8 mouse cellular contexts compared by ENCODE assay signal in genomic region chr7:16890536-16890935, GRCm38 (mm10). TPM values are rescaled to one million over a fixed set of nuclear protein-coding genes. Genes with fewer than 3 reads are reported as not detected.
A peak's percentile ranks its signal among the peaks of the same experiment; 100 is the strongest.
DNase-seq lines count a peak whose midpoint lies in the region; ATAC-seq lines count a peak whose summit lies in the region.

No protein-coding gene starts in this region.

- peak overlapping the region; percentile 87 for H3K27ac ChIP-seq in embryonic facial prominence, embryonic 10.5 days (replicated peaks)
- peak overlapping the region; percentile 75 for H3K27ac ChIP-seq in hindbrain, embryonic 12.5 days
- no peak overlapping the region for H3K27ac ChIP-seq in liver, embryonic 13.5 days

- H3K4me1 ChIP-seq in embryonic facial prominence, embryonic 10.5 days, result peaks cover 75% of the 10 kb centered on the region
- peaks cover 48% of the 10 kb centered on the region for H3K4me1 ChIP-seq in hindbrain, embryonic 12.5 days
- H3K4me1 ChIP-seq in liver, embryonic 13.5 days (replicated peaks), result peaks cover 27% of the 10 kb centered on the region

- peak overlapping the region; percentile 55; the same call in 1 of the 2 replicates for H3K9ac ChIP-seq in hindbrain, embryonic 12.5 days
- H3K9ac ChIP-seq in liver, embryonic 13.5 days, result no peak overlapping the region

- H3K9me3 ChIP-seq in embryonic facial prominence, embryonic 10.5 days, result peaks cover 12% of the 10 kb centered on the region
- H3K9me3 ChIP-seq in hindbrain, embryonic 12.5 days (replicated peaks), result peaks cover 6% of the 10 kb centered on the region
- H3K9me3 ChIP-seq in liver, embryonic 13.5 days (replicated peaks), result peaks cover 10% of the 10 kb centered on the region

- H3K4me3 ChIP-seq in embryonic facial prominence, embryonic 10.5 days, result peak overlapping the region; percentile 55
- H3K4me3 ChIP-seq in hindbrain, embryonic 12.5 days, result no peak overlapping the region
- no peak overlapping the region for H3K4me3 ChIP-seq in liver, embryonic 13.5 days (replicated peaks)

- DNase-seq in embryo, embryonic 10.5 days (ENCODE audit: low spot score), result peak; percentile 41
- DNase-seq in embryo, embryonic 11 days, result no peak
- DNase-seq in embryonic facial prominence, embryonic 10.5 days (ENCODE audit: low spot score), result peak; percentile 39
- DNase-seq in liver, embryonic 13.5 days, result no peak
- no peak for DNase-seq in thymus, postnatal 25 days
- DNase-seq in right cerebral cortex, postnatal 14 days, result no peak
- DNase-seq in thymus, postnatal 4 days, result no peak

- WGBS in embryonic facial prominence, embryonic 10.5 days, result 26% methylated on average over 6 of the region's 6 CpGs
- 37% methylated on average over 6 of the region's 6 CpGs for WGBS in hindbrain, embryonic 12.5 days
- 46% methylated on average over 6 of the region's 6 CpGs for WGBS in liver, embryonic 13.5 days (ENCODE audit: insufficient replicate concordance)

- peaks cover 80% of the 10 kb centered on the region for H3K27me3 ChIP-seq in embryonic facial prominence, embryonic 10.5 days (replicated peaks; ENCODE audit: low read depth, poor library complexity, severe bottlenecking)
- peaks cover 53% of the 10 kb centered on the region for H3K27me3 ChIP-seq in hindbrain, embryonic 12.5 days
- H3K27me3 ChIP-seq in liver, embryonic 13.5 days, result peaks cover 96% of the 10 kb centered on the region

- no peak for ATAC-seq in hindbrain, embryonic 12.5 days (ENCODE audit: low FRiP score)
- ATAC-seq in liver, embryonic 13.5 days (ENCODE audit: low read depth), result no peak

- peak overlapping the region; percentile 60 for H3K4me2 ChIP-seq in hindbrain, embryonic 12.5 days (replicated peaks)
- 0 out of 2 replicates have a peak overlapping the region, but pooled peaks have one; percentile 66 for H3K4me2 ChIP-seq in liver, embryonic 13.5 days

- peaks cover 44% of the 10 kb centered on the region for H3K36me3 ChIP-seq in embryonic facial prominence, embryonic 10.5 days (replicated peaks)
- H3K36me3 ChIP-seq in hindbrain, embryonic 12.5 days, result peaks cover 23% of the 10 kb centered on the region
- H3K36me3 ChIP-seq in liver, embryonic 13.5 days, result peaks cover 6% of the 10 kb centered on the region; the same call in 1 of the 2 replicates

RNA-seq across cellular contexts. Expression of gene Gng8, which starts 1.1 kb away (rescaled TPM):
- polyA plus RNA-seq in embryonic facial prominence, embryonic 10.5 days (2016; fragmentation: Nextera tagmentation; extraction: Ambion mirVana), result 14.7 and 20.3 TPM in 2 replicates
- polyA plus RNA-seq in hindbrain, embryonic 12.5 days (2016; fragmentation: Nextera tagmentation; extraction: Ambion mirVana), result 12.1 and 13.6 TPM in 2 replicates
- 0.67 and 0.81 TPM in 2 replicates for polyA plus RNA-seq in liver, embryonic 13.5 days (2015; fragmentation: Nextera tagmentation; extraction: Ambion mirVana)

RNA-seq across cellular contexts. Expression of gene Dact3, which starts 15.4 kb away (rescaled TPM):
- 5.5 and 6.0 TPM in 2 replicates for polyA plus RNA-seq in embryonic facial prominence, embryonic 10.5 days (2016; fragmentation: Nextera tagmentation; extraction: Ambion mirVana)
- 9.0 and 10.4 TPM in 2 replicates for polyA plus RNA-seq in hindbrain, embryonic 12.5 days (2016; fragmentation: Nextera tagmentation; extraction: Ambion mirVana)
- polyA plus RNA-seq in liver, embryonic 13.5 days (2015; fragmentation: Nextera tagmentation; extraction: Ambion mirVana), result 0.15 and 0.17 TPM in 2 replicates

RNA-seq across cellular contexts. Expression of gene Ptgir, which starts 15.8 kb away (rescaled TPM):
- polyA plus RNA-seq in embryonic facial prominence, embryonic 10.5 days (2016; fragmentation: Nextera tagmentation; extraction: Ambion mirVana), result 0.52 and 0.64 TPM in 2 replicates
- 1.6 and 2.1 TPM in 2 replicates for polyA plus RNA-seq in hindbrain, embryonic 12.5 days (2016; fragmentation: Nextera tagmentation; extraction: Ambion mirVana)
- polyA plus RNA-seq in liver, embryonic 13.5 days (2015; fragmentation: Nextera tagmentation; extraction: Ambion mirVana), result 1.0 and 1.5 TPM in 2 replicates

RNA-seq across cellular contexts. Expression of gene Calm3, which starts 33.4 kb away (rescaled TPM):
- 121 and 126 TPM in 2 replicates for polyA plus RNA-seq in embryonic facial prominence, embryonic 10.5 days (2016; fragmentation: Nextera tagmentation; extraction: Ambion mirVana)
- 185 and 210 TPM in 2 replicates for polyA plus RNA-seq in hindbrain, embryonic 12.5 days (2016; fragmentation: Nextera tagmentation; extraction: Ambion mirVana)
- polyA plus RNA-seq in liver, embryonic 13.5 days (2015; fragmentation: Nextera tagmentation; extraction: Ambion mirVana), result 92.0 and 102 TPM in 2 replicates

RNA-seq across cellular contexts. Expression of gene Prkd2, which starts 47.8 kb away (rescaled TPM):
- 12.9 and 13.1 TPM in 2 replicates for polyA plus RNA-seq in embryonic facial prominence, embryonic 10.5 days (2016; fragmentation: Nextera tagmentation; extraction: Ambion mirVana)
- polyA plus RNA-seq in hindbrain, embryonic 12.5 days (2016; fragmentation: Nextera tagmentation; extraction: Ambion mirVana), result 8.8 and 9.3 TPM in 2 replicates
- 2.7 and 3.5 TPM in 2 replicates for polyA plus RNA-seq in liver, embryonic 13.5 days (2015; fragmentation: Nextera tagmentation; extraction: Ambion mirVana)

Comparison
In these comparisons a context has a peak if more than half of its experiments do, and no peak if none do; other contexts are left out.
1. DNase-seq: peak in embryo, embryonic 10.5 days (single experiment) and embryonic facial prominence, embryonic 10.5 days (single experiment); none in embryo, embryonic 11 days (single experiment), liver, embryonic 13.5 days (single experiment), thymus, postnatal 25 days (single experiment), right cerebral cortex, postnatal 14 days (single experiment) and thymus, postnatal 4 days (single experiment).